Comparison of ENCODE assay signal across 8 mouse cellular contexts in genomic region chr11:103749306-103750089, GRCm38 (mm10). TPM values are rescaled to one million over a fixed set of nuclear protein-coding genes. Genes with fewer than 3 reads are reported as not detected.
DNase-seq lines count a peak whose midpoint lies in the region; ATAC-seq and TF ChIP-seq lines count a peak whose summit lies in the region.

TSS of gene Wnt9b (minus strand) at chr11:103749821.

- ATAC-seq in forebrain, embryonic 13.5 days, result peak; percentile 48; the same call in 1 of the 2 replicates
- peak; percentile 88 for ATAC-seq in kidney, embryonic 14.5 days (ENCODE audit: low FRiP score, low TSS enrichment)
- ATAC-seq in erythroid progenitor cell, adult 5-6 weeks (replicated peaks; ENCODE audit: low FRiP score, poor library complexity, severe bottlenecking), result no peak

- H3K4me1 ChIP-seq in ES-E14 (ENCODE audit: control insufficient read depth in 2 of 2, insufficient read depth in 2 of 2, low read length in 2 of 2, poor library complexity in 1 of 2), result peaks cover 0 to 5% of the 10 kb centered on the region in 2 experiments; a peak in 1 of 4 replicates
- H3K4me1 ChIP-seq in forebrain, embryonic 13.5 days, result peaks cover 13% of the 10 kb centered on the region
- 0 out of 2 replicates have a peak, but pooled peaks cover 17% of the 10 kb centered on the region for H3K4me1 ChIP-seq in kidney, embryonic 14.5 days (ENCODE audit: control insufficient read depth, insufficient read depth, low read length)

- WGBS in forebrain, embryonic 13.5 days, result under 1% methylated on average over 59 of the region's 68 CpGs
- WGBS in kidney, embryonic 14.5 days, result under 1% methylated on average over 65 of the region's 68 CpGs

- H3K9ac ChIP-seq in ES-E14 (ENCODE audit: insufficient read depth, low read depth, low read length, poor library complexity, severe bottlenecking), result peak within 1 kb of the TSS; percentile 54
- peak within 1 kb of the TSS; percentile 55 for H3K9ac ChIP-seq in forebrain, embryonic 13.5 days
- peak within 1 kb of the TSS; percentile 55 for H3K9ac ChIP-seq in kidney, embryonic 14.5 days (ENCODE audit: low read depth, low read length)

- in situ Hi-C loops in ES-E14 (cut with MboI; ENCODE audit: low sequenced_read_pairs in 2 of 2, unreplicated experiment in 2 of 2), result no loop called here

- peak within 1 kb of the TSS; percentile 79 for H3K4me2 ChIP-seq in forebrain, embryonic 13.5 days
- peak within 1 kb of the TSS; percentile 67 for H3K4me2 ChIP-seq in kidney, embryonic 14.5 days (replicated peaks; ENCODE audit: low read depth, low read length)

- DNase-seq in adrenal gland, adult 18-20 months (ENCODE audit: low spot score in 2 of 2), result peak; percentile 38 to 43
- no peak for DNase-seq in adrenal gland, adult 8-10 months
- no peak for DNase-seq in ES-E14 (ENCODE audit: low read depth, low spot score)
- peak; percentile 32 for DNase-seq in lung, postnatal 10 days
- no peak for DNase-seq in gastrocnemius, postnatal 4 days (ENCODE audit: low spot score in 2 of 2)

- H3K36me3 ChIP-seq in ES-E14 (ENCODE audit: control insufficient read depth, insufficient read depth, low read length, poor library complexity, severe bottlenecking), result no peaks in the 10 kb centered on the region
- H3K36me3 ChIP-seq in forebrain, embryonic 13.5 days (ENCODE audit: poor library complexity, severe bottlenecking), result no peaks in the 10 kb centered on the region
- H3K36me3 ChIP-seq in kidney, embryonic 14.5 days (ENCODE audit: control insufficient read depth, insufficient read depth, low read length), result no peaks in the 10 kb centered on the region

- peaks cover 86% of the 10 kb centered on the region for H3K27me3 ChIP-seq in forebrain, embryonic 13.5 days
- peaks cover 71% of the 10 kb centered on the region for H3K27me3 ChIP-seq in kidney, embryonic 14.5 days (ENCODE audit: control insufficient read depth, insufficient read depth, low read length)

- H3K9me3 ChIP-seq in ES-E14 (ENCODE audit: control insufficient read depth, insufficient read depth, low read depth, low read length), result no peaks in the 10 kb centered on the region
- H3K9me3 ChIP-seq in forebrain, embryonic 13.5 days (replicated peaks), result no peaks in the 10 kb centered on the region
- no peaks in the 10 kb centered on the region for H3K9me3 ChIP-seq in kidney, embryonic 14.5 days (ENCODE audit: control insufficient read depth, low read length)

- H3K4me3 ChIP-seq in ES-E14 (ENCODE audit: insufficient read depth in 1 of 2, low read depth in 1 of 2, low read length in 2 of 2, poor library complexity in 1 of 2, severe bottlenecking in 1 of 2), result peak within 1 kb of the TSS; percentile 69 to 85
- H3K4me3 ChIP-seq in forebrain, embryonic 13.5 days, result peak within 1 kb of the TSS; percentile 44
- peak within 1 kb of the TSS; percentile 53 for H3K4me3 ChIP-seq in kidney, embryonic 14.5 days (ENCODE audit: low read length)

- no peak within 1 kb of the TSS for H3K27ac ChIP-seq in ES-E14 (ENCODE audit: insufficient read depth, low read depth, low read length, poor library complexity, severe bottlenecking)
- H3K27ac ChIP-seq in forebrain, embryonic 13.5 days, result no peak within 1 kb of the TSS
- H3K27ac ChIP-seq in kidney, embryonic 14.5 days (ENCODE audit: low read depth, low read length), result no peak within 1 kb of the TSS

TF ChIP-seq in ES-E14, 5 proteins besides CTCF, POLR2A, EP300 and RAD21:
- no peak for TF ChIP-seq CHD2 (IDR thresholded peaks at IDR 0.05; ENCODE audit: low read depth, low read length)
- TF ChIP-seq ZC3H11A (IDR thresholded peaks at IDR 0.05; ENCODE audit: borderline replicate concordance, low read depth, low read length), result no peak
- TF ChIP-seq MAFK (IDR thresholded peaks at IDR 0.05; ENCODE audit: insufficient read depth, low read depth, low read length), result no peak
- no peak for TF ChIP-seq HCFC1 (IDR thresholded peaks at IDR 0.05; ENCODE audit: borderline replicate concordance, insufficient read depth, low read length)
- no peak for TF ChIP-seq ZNF384 (IDR thresholded peaks at IDR 0.05; ENCODE audit: low read depth, low read length)
TF ChIP-seq in ES-E14: peak in this region for 0.

RNA-seq across cellular contexts. Expression of gene Wnt9b, which starts in this region (rescaled TPM):
- under 1 TPM; 0.13 to 0.32 TPM for total RNA-seq in adrenal gland, adult 18-20 months (2021)
- under 1 TPM in 3 of 4 experiments, not detected in 1; 0.07 to 0.31 (median 0.22) TPM for total RNA-seq in adrenal gland, adult 8-10 months (2022)
- total RNA-seq in ES-E14 (2012; rRNA removed), result 0.09 and 0.11 TPM in 2 replicates
- polyA plus RNA-seq in forebrain, embryonic 13.5 days (2015; fragmentation: Nextera tagmentation; extraction: Ambion mirVana), result 0.10 and 0.14 TPM in 2 replicates
- 4.9 and 8.4 TPM in 2 replicates for polyA plus RNA-seq in kidney, embryonic 14.5 days (2014; fragmentation: Nextera tagmentation; extraction: Ambion mirVana)
- total RNA-seq in erythroid progenitor cell, adult 5-6 weeks (2015; ENCODE audit: low replicate concordance), result not detected in 2 replicates
- not detected in 2 replicates for total RNA-seq in erythroid progenitor cell, adult 5-6 weeks (2017; ENCODE audit: low replicate concordance)
- not detected for total RNA-seq in gastrocnemius, postnatal 4 days (2021)

Comparison
In these comparisons a context has a peak if more than half of its experiments do, and no peak if none do; other contexts are left out.
1. Peak in DNase-seq in adrenal gland, adult 18-20 months; RNA of the gene not detected or under 1 TPM.
2. Peak in ATAC-seq, H3K4me3 ChIP-seq, H3K9ac ChIP-seq and H3K4me2 ChIP-seq in forebrain, embryonic 13.5 days; RNA of the gene not detected or under 1 TPM.